Mouse (Mus musculus) embryonic facial prominence, embryonic 15.5 days (tissue): ENCODE results near the gene Tifab. TPM values are rescaled to one million over a fixed set of nuclear protein-coding genes. Genes with fewer than 3 reads are reported as not detected.

Experiments
- ATAC-seq: fragments of 200-750 bp; cut with Nextera tagmentation; 2 replicates; pipeline ENCODE4 v1.8.0; 2017; ENCODE audit warnings: low read depth, moderate TSS enrichment; ENCODE audit not compliant: insufficient number of reproducible peaks, low FRiP score, low TSS enrichment
- H3K27ac ChIP-seq: fragments of 300-500 bp; sonication (generic); replicated peaks from 2 replicates; pipeline ENCODE4 v1.5.1; 2015; ENCODE audit warnings: mild to moderate bottlenecking, inconsistent platforms
- H3K27me3 ChIP-seq: fragments of 300-500 bp; sonication (generic); 2 replicates; pipeline ENCODE4 v1.6.1; 2015; ENCODE audit warnings: inconsistent platforms
- H3K36me3 ChIP-seq: fragments of 300-500 bp; sonication (generic); 2 replicates; pipeline ENCODE4 v1.6.1; 2015; ENCODE audit warnings: mild to moderate bottlenecking, inconsistent platforms
- H3K4me1 ChIP-seq: fragments of 300-500 bp; sonication (generic); 2 replicates; pipeline ENCODE4 v1.6.1; 2015; ENCODE audit warnings: inconsistent platforms
- H3K4me2 ChIP-seq: fragments of 300-500 bp; sonication (generic); replicated peaks from 2 replicates; pipeline ENCODE4 v1.6.1; 2015; ENCODE audit warnings: mild to moderate bottlenecking, inconsistent platforms
- H3K4me3 ChIP-seq: fragments of 300-500 bp; sonication (generic); replicated peaks from 2 replicates; pipeline ENCODE4 v1.5.1; 2015; ENCODE audit warnings: mild to moderate bottlenecking, inconsistent platforms
- H3K9ac ChIP-seq: fragments of 300-500 bp; sonication (generic); 2 replicates; pipeline ENCODE4 v1.6.1; 2015; ENCODE audit warnings: inconsistent platforms
- H3K9me3 ChIP-seq: fragments of 300-500 bp; sonication (generic); replicated peaks from 2 replicates; pipeline ENCODE4 v1.6.1; 2016; ENCODE audit warnings: inconsistent platforms
- WGBS: fragments of 180-500 bp; shearing (Covaris S2); methylation state at CpG from one replicate; pipeline ENCODE4 v1.1.7; 2015; 5-methylcytosine and 5-hydroxymethylcytosine counted together
- polyA plus RNA-seq: library from polyadenylated mRNA; unstranded; fragments of >200 nt; fragmentation: Nextera tagmentation; extraction: Ambion mirVana; gene quantifications from 2 replicates; pipeline ENCODE4 v1.2.1, GENCODE M21; 2015

The Tifab gene
- 3.4 and 3.7 TPM in 2 replicates for polyA plus RNA-seq

GRCm38 (mm10) chr13:56178416-56179035 is at the start of gene Tifab:
Gene Tifab (minus strand): TSS chr13:56178885.
- no peaks in the 10 kb centered on the region for H3K36me3 ChIP-seq
- H3K9me3 ChIP-seq = no peaks in the 10 kb centered on the region
- H3K9ac ChIP-seq = no peak within 1 kb of the TSS
- 77% methylated on average over 16 of the region's 16 CpGs for WGBS
- ATAC-seq = no peak
- no peaks in the 10 kb centered on the region for H3K27me3 ChIP-seq
- H3K4me2 ChIP-seq = no peak within 1 kb of the TSS
- peaks cover 18% of the 10 kb centered on the region for H3K4me1 ChIP-seq
- H3K27ac ChIP-seq = no peak within 1 kb of the TSS
- H3K4me3 ChIP-seq = no peak within 1 kb of the TSS

- H3K27ac ChIP-seq = no peak overlapping the region
- 12% methylated on average over 10 of the region's 10 CpGs for WGBS
Measured at GRCm38 (mm10) chr13:56226175-56226954, 47.7 kb upstream of the Tifab start.

GRCm38 (mm10) chr13:56223625-56224024 is 44.9 kb upstream of the Tifab start:
- 13% methylated on average over 21 of the region's 21 CpGs for WGBS
- no peak overlapping the region for H3K9ac ChIP-seq
- H3K4me3 ChIP-seq = no peak overlapping the region
- no peak overlapping the region for H3K27ac ChIP-seq
- peaks cover 73% of the 10 kb centered on the region for H3K27me3 ChIP-seq
- no peak overlapping the region for H3K4me2 ChIP-seq
- H3K9me3 ChIP-seq = no peaks in the 10 kb centered on the region
- peaks cover 35% of the 10 kb centered on the region for H3K4me1 ChIP-seq
- H3K36me3 ChIP-seq = no peaks in the 10 kb centered on the region
- peak; percentile 25 for ATAC-seq

More at GRCm38 (mm10) chr13:56226175-56226954, 47.7 kb upstream of the Tifab start:
- Histone ChIP-seq H3K27me3 (peaks cover 80% of the 10 kb centered on the region), H3K4me2 (no peak overlapping the region), H3K4me3 (no peak overlapping the region), H3K4me1 (peaks cover 30% of the 10 kb centered on the region), H3K9me3 (no peaks in the 10 kb centered on the region), H3K36me3 (no peaks in the 10 kb centered on the region), H3K9ac (no peak overlapping the region)
- ATAC-seq = 0 out of 2 replicates have a peak, but pooled peaks have one; percentile 58

GRCm38 (mm10) chr13:56222849-56223246 is 44.2 kb upstream of the Tifab start:
- no peak overlapping the region for H3K9ac ChIP-seq
- no peaks in the 10 kb centered on the region for H3K36me3 ChIP-seq
- H3K4me2 ChIP-seq = no peak overlapping the region
- H3K27ac ChIP-seq = no peak overlapping the region
- WGBS = 16% methylated on average over 4 of the region's 4 CpGs
- peaks cover 65% of the 10 kb centered on the region for H3K27me3 ChIP-seq
- H3K4me1 ChIP-seq = peaks cover 35% of the 10 kb centered on the region
- no peak overlapping the region for H3K4me3 ChIP-seq
- ATAC-seq = no peak
- no peaks in the 10 kb centered on the region for H3K9me3 ChIP-seq

- H3K36me3 ChIP-seq = no peaks in the 10 kb centered on the region
- H3K4me2 ChIP-seq = peak overlapping the region; percentile 95
- peaks cover 61% of the 10 kb centered on the region for H3K27me3 ChIP-seq
- no peak for ATAC-seq
- H3K9ac ChIP-seq = no peak overlapping the region
- 8% methylated on average over 50 of the region's 50 CpGs for WGBS
- peak overlapping the region; percentile 46 for H3K4me3 ChIP-seq
- peaks cover 35% of the 10 kb centered on the region for H3K4me1 ChIP-seq
- no peak overlapping the region for H3K27ac ChIP-seq
- H3K9me3 ChIP-seq = no peaks in the 10 kb centered on the region
Measured at GRCm38 (mm10) chr13:56221995-56222848, 43.5 kb upstream of the Tifab start.

GRCm38 (mm10) chr13:56221129-56221910 is 42.6 kb upstream of the Tifab start:
- peaks cover 60% of the 10 kb centered on the region for H3K27me3 ChIP-seq

GRCm38 (mm10) chr13:56219254-56219653 is 40.6 kb upstream of the Tifab start:
- H3K4me1 ChIP-seq = peaks cover 27% of the 10 kb centered on the region
- no peak for ATAC-seq
- H3K27me3 ChIP-seq = peaks cover 51% of the 10 kb centered on the region
- no peaks in the 10 kb centered on the region for H3K36me3 ChIP-seq
- H3K9me3 ChIP-seq = no peaks in the 10 kb centered on the region
- WGBS = 64% methylated on average over 9 of the region's 9 CpGs
- H3K4me3 ChIP-seq = no peak overlapping the region
- H3K4me2 ChIP-seq = no peak overlapping the region
- no peak overlapping the region for H3K27ac ChIP-seq
- H3K9ac ChIP-seq = no peak overlapping the region

More at GRCm38 (mm10) chr13:56221129-56221910, 42.6 kb upstream of the Tifab start:
- H3K9ac ChIP-seq = peak overlapping the region; percentile 16; the same call in 1 of the 2 replicates
- no peak overlapping the region for H3K27ac ChIP-seq
- no peaks in the 10 kb centered on the region for H3K36me3 ChIP-seq
- under 1% methylated on average over 46 of the region's 46 CpGs for WGBS
- H3K4me2 ChIP-seq = peak overlapping the region; percentile 95
- H3K4me1 ChIP-seq = peaks cover 32% of the 10 kb centered on the region
- H3K9me3 ChIP-seq = no peaks in the 10 kb centered on the region
- H3K4me3 ChIP-seq = peak overlapping the region; percentile 46
- ATAC-seq = peak; percentile 59

GRCm38 (mm10) chr13:56216090-56216489 is 37.4 kb upstream of the Tifab start:
- Histone ChIP-seq H3K4me3 (no peak overlapping the region), H3K9me3 (no peaks in the 10 kb centered on the region), H3K36me3 (no peaks in the 10 kb centered on the region), H3K27me3 (peaks cover 20% of the 10 kb centered on the region), H3K27ac (no peak overlapping the region), H3K4me2 (no peak overlapping the region), H3K4me1 (peaks cover 3% of the 10 kb centered on the region), H3K9ac (no peak overlapping the region)
- no peak for ATAC-seq
- 19% methylated on average over 4 of the region's 4 CpGs for WGBS

- Histone ChIP-seq H3K36me3 (no peaks in the 10 kb centered on the region), H3K4me3 (no peak overlapping the region), H3K4me1 (no peaks in the 10 kb centered on the region), H3K9me3 (no peaks in the 10 kb centered on the region), H3K4me2 (no peak overlapping the region), H3K9ac (no peak overlapping the region), H3K27ac (no peak overlapping the region), H3K27me3 (peaks cover 14% of the 10 kb centered on the region; the same call in 1 of the 2 replicates)
- no peak for ATAC-seq
- 28% methylated on average over 5 of the region's 5 CpGs for WGBS
Measured at GRCm38 (mm10) chr13:56214633-56215032, 35.9 kb upstream of the Tifab start.

- H3K9me3 ChIP-seq = no peaks in the 10 kb centered on the region
- no peak overlapping the region for H3K9ac ChIP-seq
- no peak overlapping the region for H3K27ac ChIP-seq
- ATAC-seq = 0 out of 2 replicates have a peak, but pooled peaks have one; percentile 13
- H3K4me2 ChIP-seq = peak overlapping the region; percentile 54
- 15% methylated on average over 8 of the region's 8 CpGs for WGBS
- peaks cover 17% of the 10 kb centered on the region for H3K4me1 ChIP-seq
- no peaks in the 10 kb centered on the region for H3K36me3 ChIP-seq
- peaks cover 14% of the 10 kb centered on the region; the same call in 1 of the 2 replicates for H3K27me3 ChIP-seq
- H3K4me3 ChIP-seq = peak overlapping the region; percentile 31
Measured at GRCm38 (mm10) chr13:56209067-56209411, 30.4 kb upstream of the Tifab start.
